Mouse (Mus musculus) megakaryocyte, embryonic 14.5 days (primary cell): ENCODE results near the gene Pip5k1a. TPM values are rescaled to one million over a fixed set of nuclear protein-coding genes. Genes with fewer than 3 reads are reported as not detected.
"Not testable (repeated sequence)": the region's sequence is repeated elsewhere in the genome, so short reads cannot be mapped to it uniquely, and the experiment has no call there.

ENCODE experiments used
- H3K27me3 ChIP-seq: replicated peaks from 2 replicates; pipeline ENCODE3; 2012; ENCODE audit warnings: inconsistent platforms
- H3K36me3 ChIP-seq: replicated peaks from 2 replicates; pipeline ENCODE3; 2012; ENCODE audit warnings: low read length, inconsistent platforms, mixed read lengths
- H3K4me1 ChIP-seq: 2 replicates; pipeline ENCODE4 v1.6.1; 2012; ENCODE audit warnings: inconsistent platforms
- H3K4me3 ChIP-seq: replicated peaks from 2 replicates; pipeline ENCODE3; 2012; ENCODE audit warnings: moderate library complexity, mild to moderate bottlenecking, inconsistent platforms
- H3K9me3 ChIP-seq: 2 replicates; pipeline ENCODE4 v1.6.1; 2012; ENCODE audit warnings: inconsistent platforms
- FLI1 ChIP-seq: IDR thresholded peaks from 2 replicates; pipeline ENCODE4 v1.6.1; 2012; ENCODE audit warnings: low read length, inconsistent platforms, mixed read lengths
- GATA1 ChIP-seq: IDR thresholded peaks from 3 replicates; pipeline ENCODE4 v1.6.1; 2012; ENCODE audit warnings: mixed read lengths, low read length, inconsistent platforms, borderline replicate concordance
- polyA plus RNA-seq: library from polyadenylated mRNA; stranded (reverse); fragments of >175 nt; gene quantifications from 2 replicates; pipeline ENCODE4 v1.2.3, GENCODE M21; 2012; ENCODE audit warnings: low replicate concordance; ENCODE audit not compliant: insufficient read depth

The Pip5k1a gene
- polyA plus RNA-seq, 1 experiment = 16.2 TPM

- TF ChIP-seq GATA1 (no peak), FLI1 (no peak)
- Histone ChIP-seq H3K4me1 (peaks cover 67% of the 10 kb centered on the region), H3K4me3 (no peak overlapping the region), H3K9me3 (no peaks in the 10 kb centered on the region), H3K27me3 (no peaks in the 10 kb centered on the region), H3K36me3 (peaks cover 56% of the 10 kb centered on the region)
These were observed 79.6 kb downstream of the Pip5k1a start for GRCm38 (mm10) chr3:95027057-95027645.

- Histone ChIP-seq H3K4me1 (peaks cover 73% of the 10 kb centered on the region), H3K4me3 (no peak overlapping the region), H3K9me3 (no peaks in the 10 kb centered on the region), H3K27me3 (no peaks in the 10 kb centered on the region), H3K36me3 (peaks cover 47% of the 10 kb centered on the region)
- TF ChIP-seq GATA1 (no peak), FLI1 (no peak)
These were observed 81.5 kb downstream of the Pip5k1a start for GRCm38 (mm10) chr3:95025202-95025601.

- Histone ChIP-seq H3K4me3 (peak overlapping the region; percentile 72), H3K4me1 (peaks cover 76% of the 10 kb centered on the region), H3K9me3 (no peaks in the 10 kb centered on the region), H3K27me3 (no peaks in the 10 kb centered on the region), H3K36me3 (peaks cover 46% of the 10 kb centered on the region)
- no peak for TF ChIP-seq FLI1
- TF ChIP-seq GATA1 = no peak
These were observed 82.2 kb downstream of the Pip5k1a start for GRCm38 (mm10) chr3:95024551-95024950.

- peaks cover 74% of the 10 kb centered on the region for H3K4me1 ChIP-seq
These were observed 85.8 kb downstream of the Pip5k1a start for GRCm38 (mm10) chr3:95020956-95021355.

GRCm38 (mm10) chr3:95018741-95019140 lies 88.0 kb downstream of the Pip5k1a start:
- peaks cover 64% of the 10 kb centered on the region for H3K4me1 ChIP-seq
- TF ChIP-seq GATA1 (no peak), FLI1 (no peak)
- no peak overlapping the region for H3K4me3 ChIP-seq
- H3K27me3 ChIP-seq = no peaks in the 10 kb centered on the region
- no peaks in the 10 kb centered on the region for H3K9me3 ChIP-seq
- H3K36me3 ChIP-seq = peaks cover 17% of the 10 kb centered on the region

More at GRCm38 (mm10) chr3:95020956-95021355, 85.8 kb downstream of the Pip5k1a start:
- H3K4me3 ChIP-seq, H3K9me3 ChIP-seq, H3K27me3 ChIP-seq: not testable (repeated sequence)
- H3K36me3 ChIP-seq = peaks cover 20% of the 10 kb centered on the region

GRCm38 (mm10) chr3:95016532-95017056 lies 90.1 kb downstream of the Pip5k1a start:
- H3K9me3 ChIP-seq = no peaks in the 10 kb centered on the region
- H3K36me3 ChIP-seq = peaks cover 33% of the 10 kb centered on the region
- H3K27me3 ChIP-seq = no peaks in the 10 kb centered on the region
- TF ChIP-seq GATA1 (no peak), FLI1 (no peak)
- H3K4me1 ChIP-seq = peaks cover 76% of the 10 kb centered on the region
- peak overlapping the region; percentile 97 for H3K4me3 ChIP-seq

- H3K36me3 ChIP-seq = peaks cover 38% of the 10 kb centered on the region
- no peaks in the 10 kb centered on the region for H3K27me3 ChIP-seq
- H3K4me1 ChIP-seq = peaks cover 78% of the 10 kb centered on the region
- no peaks in the 10 kb centered on the region for H3K9me3 ChIP-seq
- TF ChIP-seq GATA1 (no peak), FLI1 (peak; percentile 80; the same call in 1 of the 2 replicates)
- peak overlapping the region; percentile 97 for H3K4me3 ChIP-seq
These were observed 90.7 kb downstream of the Pip5k1a start for GRCm38 (mm10) chr3:95015891-95016531.

GRCm38 (mm10) chr3:95015337-95015872 lies 91.3 kb downstream of the Pip5k1a start, which contains the start of gene Zfp687:
Gene Zfp687 (minus strand): TSS chr3:95015448.
- peaks cover 79% of the 10 kb centered on the region for H3K4me1 ChIP-seq
- H3K9me3 ChIP-seq = no peaks in the 10 kb centered on the region
- peak within 1 kb of the TSS; percentile 97 for H3K4me3 ChIP-seq
- no peaks in the 10 kb centered on the region for H3K27me3 ChIP-seq
- H3K36me3 ChIP-seq = peaks cover 39% of the 10 kb centered on the region
- no peak for TF ChIP-seq GATA1
- no peak for TF ChIP-seq FLI1

- Histone ChIP-seq H3K4me3 (peak overlapping the region; percentile 97), H3K9me3 (no peaks in the 10 kb centered on the region), H3K27me3 (no peaks in the 10 kb centered on the region), H3K36me3 (peaks cover 40% of the 10 kb centered on the region), H3K4me1 (peaks cover 77% of the 10 kb centered on the region)
- TF ChIP-seq FLI1 = no peak
- no peak for TF ChIP-seq GATA1
These were observed 92.1 kb downstream of the Pip5k1a start for GRCm38 (mm10) chr3:95014428-95015151.
